Mouse (Mus musculus) telencephalon, adult 2 months (tissue): Measurements from ENCODE around the gene Slc22a4.

Experiments
- DNase-seq: peaks from one replicate; pipeline ENCODE4 v3.0.0-alpha.2; 2011; ENCODE audit warnings: low read depth, low spot score

Gene Slc22a4

GRCm38 (mm10) chr11:54028044-54028951 is at the start of gene Slc22a4:
Gene Slc22a4, minus strand, starts transcription at chr11:54028090.
- no peak for DNase-seq

GRCm38 (mm10) chr11:54076101-54076500 is 48.2 kb upstream of the Slc22a4 start:
- no peak for DNase-seq

- DNase-seq, result no peak
Observed at GRCm38 (mm10) chr11:54075353-54075752, 47.5 kb upstream of the Slc22a4 start.

- DNase-seq, result no peak
Observed at GRCm38 (mm10) chr11:54073291-54073690, 45.4 kb upstream of the Slc22a4 start.

GRCm38 (mm10) chr11:54071726-54072445 is 44.0 kb upstream of the Slc22a4 start:
- no peak for DNase-seq

GRCm38 (mm10) chr11:54068520-54069371 is 40.9 kb upstream of the Slc22a4 start, which contains the start of gene Pdlim4:
Gene Pdlim4, minus strand, starts transcription at chr11:54069014.
- DNase-seq, result no peak

GRCm38 (mm10) chr11:54067996-54068519 is 40.2 kb upstream of the Slc22a4 start:
- DNase-seq, result no peak

GRCm38 (mm10) chr11:54067318-54067995 is 39.6 kb upstream of the Slc22a4 start:
- no peak for DNase-seq

- DNase-seq, result no peak
Observed at GRCm38 (mm10) chr11:54066400-54066799, 38.5 kb upstream of the Slc22a4 start.

GRCm38 (mm10) chr11:54065915-54066178 is 38.0 kb upstream of the Slc22a4 start:
- DNase-seq, result no peak

GRCm38 (mm10) chr11:54065106-54065914 is 37.4 kb upstream of the Slc22a4 start:
- DNase-seq, result no peak

GRCm38 (mm10) chr11:54064412-54064978 is 36.6 kb upstream of the Slc22a4 start:
- no peak for DNase-seq

- DNase-seq, result no peak
Observed at GRCm38 (mm10) chr11:54063472-54063775, 35.5 kb upstream of the Slc22a4 start.

GRCm38 (mm10) chr11:54062753-54063471 is 35.0 kb upstream of the Slc22a4 start:
- DNase-seq, result no peak

- DNase-seq, result no peak
Observed at GRCm38 (mm10) chr11:54062086-54062752, 34.3 kb upstream of the Slc22a4 start.

- DNase-seq, result no peak
Observed at GRCm38 (mm10) chr11:54060316-54060715, 32.4 kb upstream of the Slc22a4 start.

- DNase-seq, result no peak
Observed at GRCm38 (mm10) chr11:54059526-54059925, 31.6 kb upstream of the Slc22a4 start.

GRCm38 (mm10) chr11:54058643-54059042 is 30.8 kb upstream of the Slc22a4 start:
- peak; percentile 26 for DNase-seq
